Mouse (Mus musculus) erythroblast, embryonic 14.5 days (primary cell): ENCODE measurements at regions not wholly inside any gene's neighbourhood (a gene's known extent, or its start where the extent isn't known, plus 50 kb on each side); places are given as distances from the start of the nearest gene placed in this dataset.

Experiments
- GATA1 ChIP-seq: IDR thresholded peaks from 2 replicates; pipeline ENCODE4 v1.6.1; 2012; ENCODE audit warnings: low read length, inconsistent platforms, mixed read lengths
- TAL1 ChIP-seq: IDR thresholded peaks from 3 replicates; pipeline ENCODE4 v1.6.1; 2012; ENCODE audit warnings: low read length, inconsistent platforms, mixed read lengths

GRCm38 (mm10) chr3:21545156-21545893 is 531.1 kb upstream of the Tbl1xr1 start:
- TF ChIP-seq GATA1, result no peak
- no peak for TF ChIP-seq TAL1
